Mouse (Mus musculus) myocyte (in vitro differentiated cells): Measurements from ENCODE around the gene Tbc1d16. TPM values are rescaled to one million over a fixed set of nuclear protein-coding genes. Genes with fewer than 3 reads are reported as not detected.

Experiments used
- H3K27me3 ChIP-seq: one replicate; pipeline ENCODE4 v1.6.1; 2011; ENCODE audit not compliant: control insufficient read depth, insufficient read depth, insufficient read length
- H3K36me3 ChIP-seq: one replicate; pipeline ENCODE4 v1.6.1; 2011; ENCODE audit not compliant: control insufficient read depth, insufficient read depth
- H3K4me2 ChIP-seq: one replicate; pipeline ENCODE4 v1.6.1; 2011; ENCODE audit warnings: low read depth, control low read depth
- H3K4me3 ChIP-seq: one replicate; pipeline ENCODE4 v1.5.1; 2011; ENCODE audit warnings: mild to moderate bottlenecking, control low read depth, moderate library complexity
- H3K79me2 ChIP-seq: one replicate; pipeline ENCODE4 v1.6.1; 2011; ENCODE audit not compliant: control insufficient read depth, insufficient read depth
- H3ac ChIP-seq: one replicate; pipeline ENCODE4 v1.6.1; 2011; ENCODE audit not compliant: control insufficient read depth, insufficient read length
- CEBPB ChIP-seq: IDR thresholded peaks from 2 replicates; pipeline ENCODE4 v1.6.1; 2011; ENCODE audit warnings: mild to moderate bottlenecking, moderate library complexity; ENCODE audit not compliant: poor library complexity, insufficient read depth, severe bottlenecking
- E2F4 ChIP-seq: IDR thresholded peaks from one replicate; pipeline ENCODE4 v1.6.1; 2011; ENCODE audit warnings: mild to moderate bottlenecking, control low read depth, moderate library complexity; ENCODE audit not compliant: insufficient read depth
- MAX ChIP-seq: IDR thresholded peaks from one replicate; pipeline ENCODE4 v1.6.1; 2011; ENCODE audit warnings: low read depth, mild to moderate bottlenecking, control low read depth
- MYOD1 ChIP-seq, 3 experiments: IDR thresholded peaks; one replicate each; pipeline ENCODE4 v1.6.1; 2011; ENCODE audit warnings: control low read depth in 2 of 3, low read depth in 2 of 3, mild to moderate bottlenecking in 2 of 3, moderate library complexity in 1 of 3; ENCODE audit not compliant: insufficient read length in 2 of 3, control insufficient read depth in 1 of 3
- MYOG ChIP-seq, 3 experiments: IDR thresholded peaks; one replicate each; pipeline ENCODE4 v1.6.1; 2011; ENCODE audit warnings: control low read depth in 2 of 3, low read depth in 2 of 3, mild to moderate bottlenecking in 2 of 3; ENCODE audit not compliant: insufficient read length in 2 of 3, control insufficient read depth in 1 of 3, insufficient read depth in 1 of 3
- POLR2A ChIP-seq: IDR thresholded peaks from one replicate; pipeline ENCODE4 v1.6.1; 2011; ENCODE audit warnings: low read depth, mild to moderate bottlenecking, control low read depth, moderate library complexity; ENCODE audit not compliant: insufficient read length
- POLR2AphosphoS2 ChIP-seq: IDR thresholded peaks from one replicate; pipeline ENCODE4 v1.6.1; 2011; ENCODE audit warnings: low read depth, control low read depth; ENCODE audit not compliant: insufficient read length
- REST ChIP-seq: IDR thresholded peaks from one replicate; pipeline ENCODE4 v1.6.1; 2011; ENCODE audit warnings: mild to moderate bottlenecking, control low read depth, moderate library complexity; ENCODE audit not compliant: insufficient read depth, insufficient read length
- SRF ChIP-seq: IDR thresholded peaks from one replicate; pipeline ENCODE4 v1.6.1; 2011; ENCODE audit warnings: low read depth; ENCODE audit not compliant: control insufficient read depth, insufficient read length
- TCF12 ChIP-seq: IDR thresholded peaks from one replicate; pipeline ENCODE4 v1.6.1; 2011; ENCODE audit warnings: mild to moderate bottlenecking, control low read depth; ENCODE audit not compliant: poor library complexity, insufficient read depth, severe bottlenecking
- TCF3 ChIP-seq: IDR thresholded peaks from one replicate; pipeline ENCODE4 v1.6.1; 2011; ENCODE audit warnings: low read depth, control low read depth; ENCODE audit not compliant: insufficient read length
- USF1 ChIP-seq: IDR thresholded peaks from one replicate; pipeline ENCODE4 v1.6.1; 2011; ENCODE audit warnings: low read depth, mild to moderate bottlenecking, control low read depth, moderate library complexity
- polyA plus RNA-seq: library from polyadenylated mRNA; unstranded; fragments of >200 nt; fragmentation: generic; extraction: Trizol; gene quantifications from one replicate; pipeline ENCODE4 v1.2.1, GENCODE M21; 2012; ENCODE audit warnings: missing spikeins

The Tbc1d16 gene
- polyA plus RNA-seq, 1 experiment = 8.5 TPM

DNA sequence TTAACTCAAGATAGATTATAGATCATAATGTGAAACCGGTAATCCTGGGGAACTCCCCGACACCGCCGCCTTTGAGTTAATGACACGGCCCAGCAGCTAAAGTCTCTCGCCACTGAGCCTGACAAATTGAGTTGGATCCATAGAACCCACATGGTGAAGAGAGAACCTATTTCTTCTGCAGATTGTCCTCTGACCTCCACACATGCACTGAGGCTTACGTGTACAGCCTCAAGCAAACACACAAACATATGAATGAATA lies 64.6 kb downstream of the Tbc1d16 start:
- Histone ChIP-seq H3K27me3 (no peaks in the 10 kb centered on the region), H3K79me2 (no peaks in the 10 kb centered on the region), H3K4me2 (no peak overlapping the region), H3K36me3 (no peaks in the 10 kb centered on the region), H3K4me3 (no peak overlapping the region), H3ac (no peak overlapping the region)
- TF ChIP-seq SRF = no peak
- no peak for TF ChIP-seq USF1
- no peak for TF ChIP-seq TCF12
- no peak for TF ChIP-seq POLR2AphosphoS2
- TF ChIP-seq CEBPB = no peak
- no peak for TF ChIP-seq E2F4
- TF ChIP-seq MAX = no peak
- TF ChIP-seq TCF3 = no peak
- TF ChIP-seq MYOG (IDR thresholded peaks at IDR 0.05; ENCODE audit: control insufficient read depth in 1 of 3, insufficient read depth in 1 of 3, insufficient read length in 2 of 3, low read depth in 2 of 3) = no peak
- no peak for TF ChIP-seq MYOD1 (IDR thresholded peaks at IDR 0.05; ENCODE audit: control insufficient read depth in 1 of 3, insufficient read length in 2 of 3, low read depth in 2 of 3)
- TF ChIP-seq POLR2A = no peak
- TF ChIP-seq REST = no peak

DNA sequence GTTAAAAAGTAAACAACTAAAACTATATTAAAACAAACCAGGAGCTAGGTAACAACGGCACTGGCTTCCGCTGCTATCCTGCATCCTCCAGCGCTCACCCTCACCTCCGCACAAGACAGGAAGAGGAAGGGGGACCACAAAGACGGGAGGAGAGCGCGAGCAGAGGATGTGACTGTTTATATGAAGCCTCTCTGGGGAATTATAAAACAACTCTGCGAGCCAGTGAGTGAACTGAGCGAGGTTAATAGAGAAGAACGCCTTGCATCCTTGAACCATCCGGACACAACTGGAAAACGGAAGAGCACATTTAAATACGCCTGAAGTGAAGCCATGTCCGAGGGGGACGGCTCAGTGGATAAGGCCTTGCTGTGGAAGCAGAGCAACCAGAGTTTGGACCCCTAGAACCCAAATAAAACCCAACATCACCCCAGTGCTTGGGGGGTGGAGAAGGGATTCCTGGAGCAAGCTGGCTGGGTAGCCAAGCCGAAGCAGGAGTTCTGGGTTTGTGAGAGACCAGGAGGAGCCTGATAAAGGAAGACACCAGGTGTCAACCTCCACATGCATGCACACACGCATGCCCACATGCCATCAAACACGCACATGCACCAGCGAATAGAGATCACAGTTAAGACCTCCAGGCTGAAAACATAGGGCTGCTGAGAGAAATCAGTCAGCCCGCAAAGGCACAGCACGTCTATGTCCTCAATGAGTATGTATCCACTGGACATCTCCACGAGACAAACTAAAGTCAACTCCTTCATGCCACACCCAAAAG lies 65.2 kb downstream of the Tbc1d16 start:
- H3K4me2 ChIP-seq = no peak overlapping the region
- H3K27me3 ChIP-seq = no peaks in the 10 kb centered on the region
- H3ac ChIP-seq = no peak overlapping the region
- H3K79me2 ChIP-seq = no peaks in the 10 kb centered on the region
- no peak overlapping the region for H3K4me3 ChIP-seq
- no peak for TF ChIP-seq REST
- no peaks in the 10 kb centered on the region for H3K36me3 ChIP-seq

- no peaks in the 10 kb centered on the region for H3K79me2 ChIP-seq
- H3ac ChIP-seq = no peak overlapping the region
- no peaks in the 10 kb centered on the region for H3K36me3 ChIP-seq
- no peak for TF ChIP-seq MYOG (IDR thresholded peaks at IDR 0.05; ENCODE audit: control insufficient read depth in 1 of 3, insufficient read depth in 1 of 3, insufficient read length in 2 of 3, low read depth in 2 of 3)
- H3K4me3 ChIP-seq = no peak overlapping the region
- H3K4me2 ChIP-seq = no peak overlapping the region
- H3K27me3 ChIP-seq = no peaks in the 10 kb centered on the region
Measured at GRCm38 (mm10) chr11:119161665-119162064, 66.6 kb downstream of the Tbc1d16 start.

- Histone ChIP-seq H3K79me2 (no peaks in the 10 kb centered on the region), H3K36me3 (no peaks in the 10 kb centered on the region), H3ac (no peak overlapping the region), H3K4me3 (no peak overlapping the region), H3K4me2 (no peak overlapping the region), H3K27me3 (no peaks in the 10 kb centered on the region)
- TF ChIP-seq POLR2A (no peak), MAX (no peak), TCF12 (no peak), TCF3 (no peak), MYOG (IDR thresholded peaks at IDR 0.05; ENCODE audit: control insufficient read depth in 1 of 3, insufficient read depth in 1 of 3, insufficient read length in 2 of 3, low read depth in 2 of 3) (no peak), REST (no peak), POLR2AphosphoS2 (no peak), E2F4 (no peak), USF1 (no peak), MYOD1 (IDR thresholded peaks at IDR 0.05; ENCODE audit: control insufficient read depth in 1 of 3, insufficient read length in 2 of 3, low read depth in 2 of 3) (no peak), CEBPB (no peak)
Measured at GRCm38 (mm10) chr11:119160050-119160449, 68.2 kb downstream of the Tbc1d16 start.

DNA sequence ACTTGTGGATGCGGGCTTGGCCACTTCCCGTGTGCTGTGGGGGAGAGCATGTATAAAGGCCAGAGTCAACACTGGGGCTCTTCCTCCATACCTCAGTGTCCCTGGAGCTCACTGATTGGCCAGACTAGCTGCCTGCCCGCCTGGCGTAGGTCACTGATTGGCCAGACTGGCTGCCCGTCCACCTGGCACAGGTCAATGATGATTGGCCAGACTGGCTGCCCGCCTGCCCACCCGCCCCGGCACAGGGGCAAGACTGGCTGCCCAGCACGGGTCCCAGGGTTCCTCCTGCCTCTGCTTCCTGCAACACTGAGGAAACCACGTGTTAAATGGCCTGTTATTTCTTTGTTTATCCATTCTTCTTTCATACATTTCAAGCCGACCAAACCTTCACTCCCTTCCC lies 68.8 kb downstream of the Tbc1d16 start:
- Histone ChIP-seq H3K27me3 (no peaks in the 10 kb centered on the region), H3K4me2 (no peak overlapping the region)
- TF ChIP-seq USF1 (no peak), TCF12 (no peak), POLR2A (no peak), SRF (no peak), TCF3 (no peak), MYOG (IDR thresholded peaks at IDR 0.05; ENCODE audit: control insufficient read depth in 1 of 3, insufficient read depth in 1 of 3, insufficient read length in 2 of 3, low read depth in 2 of 3) (no peak), E2F4 (no peak), MAX (no peak), MYOD1 (IDR thresholded peaks at IDR 0.05; ENCODE audit: control insufficient read depth in 1 of 3, insufficient read length in 2 of 3, low read depth in 2 of 3) (no peak), REST (no peak)

More for the DNA sequence above, 68.8 kb downstream of the Tbc1d16 start:
- no peak overlapping the region for H3ac ChIP-seq
- H3K36me3 ChIP-seq = no peaks in the 10 kb centered on the region
- no peaks in the 10 kb centered on the region for H3K79me2 ChIP-seq
- no peak overlapping the region for H3K4me3 ChIP-seq
